Mouse (Mus musculus) limb, embryonic 13.5 days (tissue): Measurements from ENCODE around the gene BC048403. TPM values are rescaled to one million over a fixed set of nuclear protein-coding genes. Genes with fewer than 3 reads are reported as not detected.

Source experiments
- ATAC-seq: fragments of 200-750 bp; cut with Nextera tagmentation; 2 replicates; pipeline ENCODE4 v1.8.0; 2017; ENCODE audit warnings: low read depth, moderate number of reproducible peaks, moderate TSS enrichment; ENCODE audit not compliant: low FRiP score
- H3K27ac ChIP-seq: fragments of 300-500 bp; sonication (generic); 2 replicates; pipeline ENCODE4 v1.5.1; 2015; ENCODE audit warnings: inconsistent platforms, mild to moderate bottlenecking, moderate library complexity
- H3K27me3 ChIP-seq: fragments of 300-500 bp; sonication (generic); 2 replicates; pipeline ENCODE4 v1.6.1; 2015; ENCODE audit warnings: mild to moderate bottlenecking, inconsistent platforms
- H3K36me3 ChIP-seq: fragments of 300-500 bp; sonication (generic); 2 replicates; pipeline ENCODE4 v1.6.1; 2015; ENCODE audit warnings: inconsistent platforms, mild to moderate bottlenecking, moderate library complexity
- H3K4me1 ChIP-seq: fragments of 300-500 bp; sonication (generic); 2 replicates; pipeline ENCODE4 v1.6.1; 2015; ENCODE audit warnings: inconsistent platforms
- H3K4me2 ChIP-seq: fragments of 300-500 bp; sonication (generic); replicated peaks from 2 replicates; pipeline ENCODE4 v1.6.1; 2015; ENCODE audit warnings: inconsistent platforms, mild to moderate bottlenecking, moderate library complexity
- H3K4me3 ChIP-seq: fragments of 300-500 bp; sonication (generic); 2 replicates; pipeline ENCODE4 v1.5.1; 2015; ENCODE audit warnings: moderate library complexity, mild to moderate bottlenecking, inconsistent platforms
- H3K9ac ChIP-seq: fragments of 300-500 bp; sonication (generic); 2 replicates; pipeline ENCODE4 v1.6.1; 2015; ENCODE audit warnings: mild to moderate bottlenecking, inconsistent platforms
- H3K9me3 ChIP-seq: fragments of 300-500 bp; sonication (generic); 2 replicates; pipeline ENCODE4 v1.6.1; 2016; ENCODE audit warnings: inconsistent platforms
- WGBS: fragments of 180-500 bp; shearing (Covaris S2); methylation state at CpG from one replicate; pipeline ENCODE4 v1.1.7; 2015; 5-methylcytosine and 5-hydroxymethylcytosine counted together
- polyA plus RNA-seq: library from polyadenylated mRNA; unstranded; fragments of >200 nt; fragmentation: Nextera tagmentation; extraction: Ambion mirVana; gene quantifications from 2 replicates; pipeline ENCODE4 v1.2.1, GENCODE M21; 2015

Gene BC048403
- polyA plus RNA-seq, 1 experiment from 2014 or later, result 2.8 TPM

GRCm38 (mm10) chr10:121726505-121726904 is 13.2 kb upstream of the BC048403 start:
- no peak overlapping the region for H3K4me3 ChIP-seq
- no peak overlapping the region for H3K9ac ChIP-seq
- H3K27ac ChIP-seq, result no peak overlapping the region
- no peak for ATAC-seq
- H3K9me3 ChIP-seq, result peaks cover 8% of the 10 kb centered on the region; the same call in 1 of the 2 replicates
- no peaks in the 10 kb centered on the region for H3K4me1 ChIP-seq
- no peak overlapping the region for H3K4me2 ChIP-seq
- 67% methylated on average over 4 of the region's 4 CpGs for WGBS
- H3K36me3 ChIP-seq, result no peaks in the 10 kb centered on the region
- H3K27me3 ChIP-seq, result no peaks in the 10 kb centered on the region

DNA sequence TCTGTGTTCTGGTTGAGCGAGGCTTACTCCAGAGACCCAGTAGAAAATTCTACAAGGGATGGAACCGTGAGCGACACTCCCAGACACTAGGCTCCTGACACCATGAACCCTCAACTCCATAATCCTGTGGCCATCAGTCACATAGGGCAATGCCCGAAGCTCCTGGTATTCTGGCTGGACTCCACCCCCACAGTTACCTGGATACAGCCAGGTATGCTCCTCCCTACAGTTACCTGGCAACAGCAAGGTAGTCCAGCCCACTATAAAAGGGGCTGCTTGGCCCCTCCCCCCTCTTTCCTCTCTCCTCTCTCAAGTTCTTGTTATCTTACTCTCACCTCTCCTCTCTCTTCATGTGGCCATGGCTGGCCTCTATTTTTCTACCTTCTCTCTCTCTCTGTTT is 12.6 kb upstream of the BC048403 start:
- Histone ChIP-seq H3K4me1 (no peaks in the 10 kb centered on the region), H3K36me3 (no peaks in the 10 kb centered on the region), H3K9me3 (0 out of 2 replicates have a peak, but pooled peaks cover 2% of the 10 kb centered on the region), H3K4me2 (no peak overlapping the region), H3K9ac (no peak overlapping the region), H3K27me3 (no peaks in the 10 kb centered on the region), H3K27ac (no peak overlapping the region), H3K4me3 (no peak overlapping the region)
- WGBS, result 68% methylated on average over 4 of the region's 4 CpGs
- ATAC-seq, result no peak

DNA sequence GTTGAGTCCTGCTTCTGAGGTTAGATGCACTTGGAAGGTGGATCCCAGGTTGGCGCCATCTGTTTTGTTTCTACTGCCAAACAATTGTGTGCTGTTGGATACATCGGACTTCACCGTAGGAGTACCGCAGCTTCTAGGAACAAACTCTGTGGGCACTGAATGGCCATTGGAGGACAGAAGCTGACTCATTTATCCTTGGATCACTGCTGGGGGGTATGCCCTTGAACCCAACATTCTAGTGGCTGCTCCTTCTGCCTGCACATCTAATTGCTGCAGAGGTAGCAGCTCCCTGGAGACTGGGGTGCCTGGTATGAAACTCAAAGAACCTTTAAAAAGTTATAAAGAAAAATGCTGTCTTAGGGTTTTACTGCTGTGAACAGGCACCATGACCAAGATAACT is 11.5 kb upstream of the BC048403 start:
- 97% methylated on average over 4 of the region's 4 CpGs for WGBS
- no peaks in the 10 kb centered on the region for H3K9me3 ChIP-seq
- no peaks in the 10 kb centered on the region for H3K4me1 ChIP-seq
- H3K4me3 ChIP-seq, result no peak overlapping the region
- H3K4me2 ChIP-seq, result no peak overlapping the region
- H3K27ac ChIP-seq, result no peak overlapping the region
- ATAC-seq, result no peak
- no peaks in the 10 kb centered on the region for H3K27me3 ChIP-seq
- H3K9ac ChIP-seq, result no peak overlapping the region
- H3K36me3 ChIP-seq, result no peaks in the 10 kb centered on the region

DNA sequence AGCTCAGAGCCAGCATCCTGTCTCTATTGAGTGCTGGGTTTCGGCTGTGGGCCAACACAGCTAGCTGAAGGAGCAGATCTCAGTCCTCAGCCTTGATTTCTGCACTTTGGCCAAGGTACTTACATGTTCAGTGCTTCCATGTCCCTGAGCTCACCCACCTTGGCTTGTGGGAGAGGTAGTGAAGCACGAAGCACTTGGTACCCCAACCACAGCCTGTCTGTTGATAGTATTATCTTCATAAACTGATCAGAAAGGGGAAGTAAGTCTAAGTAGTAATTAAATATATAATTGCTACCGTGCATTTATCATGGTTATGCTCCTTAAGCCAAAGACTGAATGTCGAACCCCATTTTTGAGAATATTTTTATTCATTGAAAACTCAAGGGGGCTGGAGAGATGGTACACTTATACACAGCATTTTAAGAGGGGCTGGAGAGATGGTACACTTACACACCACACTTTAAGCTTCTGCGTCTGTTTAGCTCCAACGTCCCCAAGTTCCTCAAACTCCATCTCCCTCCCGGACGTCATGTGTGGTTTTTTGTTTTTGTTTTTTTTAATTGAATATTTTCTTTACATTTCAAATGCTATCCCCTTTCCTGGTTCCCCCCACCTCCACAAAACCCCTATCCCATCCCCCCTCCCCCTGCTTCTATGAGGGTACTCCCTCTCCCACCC is 8.6 kb upstream of the BC048403 start:
- Histone ChIP-seq H3K36me3 (no peaks in the 10 kb centered on the region), H3K9ac (no peak overlapping the region), H3K4me1 (no peaks in the 10 kb centered on the region), H3K4me2 (no peak overlapping the region), H3K4me3 (no peak overlapping the region), H3K27ac (no peak overlapping the region), H3K9me3 (no peaks in the 10 kb centered on the region), H3K27me3 (no peaks in the 10 kb centered on the region)
- 90% methylated on average over 8 of the region's 8 CpGs for WGBS
- no peak for ATAC-seq

- Histone ChIP-seq H3K4me3 (no peak overlapping the region), H3K27me3 (no peaks in the 10 kb centered on the region), H3K4me2 (no peak overlapping the region), H3K9ac (no peak overlapping the region), H3K36me3 (no peaks in the 10 kb centered on the region), H3K4me1 (no peaks in the 10 kb centered on the region), H3K9me3 (no peaks in the 10 kb centered on the region), H3K27ac (no peak overlapping the region)
- no peak for ATAC-seq
- WGBS, result 89% methylated on average over 9 of the region's 9 CpGs
Measured at GRCm38 (mm10) chr10:121732542-121732941, 7.2 kb upstream of the BC048403 start.

GRCm38 (mm10) chr10:121737256-121737655 is 2.5 kb upstream of the BC048403 start:
- peaks cover 8% of the 10 kb centered on the region for H3K4me1 ChIP-seq
- ATAC-seq, result no peak
- H3K27me3 ChIP-seq, result no peaks in the 10 kb centered on the region
- H3K36me3 ChIP-seq, result no peaks in the 10 kb centered on the region
- no peak overlapping the region for H3K27ac ChIP-seq
- H3K9me3 ChIP-seq, result no peaks in the 10 kb centered on the region
- H3K4me3 ChIP-seq, result no peak overlapping the region
- H3K4me2 ChIP-seq, result no peak overlapping the region
- no peak overlapping the region for H3K9ac ChIP-seq
- 87% methylated on average over 3 of the region's 3 CpGs for WGBS

DNA sequence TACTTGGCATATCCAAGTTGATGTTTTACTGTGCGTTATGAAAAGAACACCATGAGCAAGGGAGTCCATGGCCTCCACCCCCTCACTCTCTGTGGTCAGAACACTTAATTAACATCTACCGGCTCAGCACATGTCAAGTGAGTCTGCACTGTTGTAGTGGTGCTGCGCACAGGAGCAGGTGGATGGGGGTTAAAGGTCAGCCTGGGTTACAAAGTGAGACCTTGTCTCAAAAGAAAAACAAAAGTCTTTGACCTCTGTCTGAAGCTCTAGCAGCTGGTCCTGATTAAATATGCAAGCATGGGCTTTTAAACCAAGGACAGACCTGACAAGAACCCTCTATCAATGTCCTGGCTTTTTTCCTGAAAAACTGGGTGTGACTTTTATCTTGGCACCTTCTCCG is 2.6 kb downstream of the BC048403 start:
- Histone ChIP-seq H3K9ac (no peak overlapping the region), H3K27me3 (no peaks in the 10 kb centered on the region)
- WGBS, result 33% methylated on average over 4 of the region's 4 CpGs

GRCm38 (mm10) chr10:121750175-121750574 is 10.4 kb downstream of the BC048403 start:
- Histone ChIP-seq H3K27me3 (no peaks in the 10 kb centered on the region), H3K4me2 (no peak overlapping the region), H3K9me3 (peaks cover 7% of the 10 kb centered on the region; the same call in 1 of the 2 replicates), H3K4me1 (no peaks in the 10 kb centered on the region), H3K27ac (no peak overlapping the region), H3K4me3 (no peak overlapping the region), H3K9ac (no peak overlapping the region), H3K36me3 (peaks cover 56% of the 10 kb centered on the region)
- 94% methylated on average over 12 of the region's 12 CpGs for WGBS
- no peak for ATAC-seq

More for the DNA sequence above, 2.6 kb downstream of the BC048403 start:
- Histone ChIP-seq H3K27ac (no peak overlapping the region), H3K4me3 (no peak overlapping the region), H3K9me3 (no peaks in the 10 kb centered on the region), H3K4me2 (no peak overlapping the region), H3K36me3 (peaks cover 20% of the 10 kb centered on the region), H3K4me1 (peaks cover 8% of the 10 kb centered on the region)
- ATAC-seq, result no peak

- Histone ChIP-seq H3K36me3 (peaks cover 26% of the 10 kb centered on the region), H3K27ac (no peak overlapping the region), H3K9me3 (peaks cover 7% of the 10 kb centered on the region; the same call in 1 of the 2 replicates), H3K4me1 (no peaks in the 10 kb centered on the region; the same call in 1 of the 2 replicates), H3K4me2 (no peak overlapping the region), H3K27me3 (no peaks in the 10 kb centered on the region), H3K9ac (no peak overlapping the region), H3K4me3 (no peak overlapping the region)
- no peak for ATAC-seq
- 72% methylated on average over 5 of the region's 5 CpGs for WGBS
Measured at GRCm38 (mm10) chr10:121754237-121754636, 14.5 kb downstream of the BC048403 start.

DNA sequence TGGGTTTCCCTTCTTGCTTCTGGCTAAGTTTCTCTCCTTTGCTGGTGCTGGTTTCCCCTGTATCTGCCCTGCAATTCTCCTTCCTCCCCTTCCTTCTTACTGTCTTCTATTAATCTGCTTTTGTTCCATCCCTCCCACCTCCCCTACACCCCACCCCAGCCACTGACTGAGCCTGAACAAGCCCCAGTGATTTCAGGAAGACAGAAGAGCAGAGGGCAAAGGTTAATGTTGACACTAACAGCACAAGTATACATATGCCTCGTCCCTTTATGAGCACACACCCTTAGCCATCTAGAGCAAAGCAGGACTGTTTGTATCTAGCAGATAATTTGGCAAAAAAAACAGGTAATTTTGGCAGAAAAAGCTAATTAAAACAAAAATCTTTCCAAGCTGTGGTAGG is 16.1 kb downstream of the BC048403 start:
- no peaks in the 10 kb centered on the region for H3K27me3 ChIP-seq

DNA sequence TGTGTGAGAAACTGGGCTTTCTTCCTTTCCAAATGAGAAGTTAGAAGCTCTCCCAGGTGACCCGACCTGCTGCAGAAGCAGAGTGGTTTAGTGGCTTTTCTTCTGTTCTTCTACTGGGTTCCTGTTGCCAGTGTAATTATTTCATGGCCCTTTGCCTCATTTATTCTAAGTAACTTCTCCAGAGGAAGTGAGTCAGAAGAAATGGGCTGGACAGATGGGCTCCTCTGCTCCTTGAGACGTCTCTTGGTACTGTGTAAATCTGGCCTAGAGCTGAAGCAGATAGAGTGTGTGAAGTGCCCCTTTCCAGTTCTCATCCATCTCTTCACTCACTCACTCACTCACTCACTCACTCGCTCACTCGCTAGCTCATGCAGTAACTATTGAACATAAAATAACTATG is 16.9 kb downstream of the BC048403 start:
- no peak overlapping the region for H3K27ac ChIP-seq
- ATAC-seq, result no peak
- no peak overlapping the region for H3K4me3 ChIP-seq
- no peaks in the 10 kb centered on the region for H3K27me3 ChIP-seq
- H3K36me3 ChIP-seq, result peaks cover 12% of the 10 kb centered on the region
- peaks cover under 1% of the 10 kb centered on the region for H3K4me1 ChIP-seq
- H3K9ac ChIP-seq, result no peak overlapping the region
- peaks cover 7% of the 10 kb centered on the region; the same call in 1 of the 2 replicates for H3K9me3 ChIP-seq
- H3K4me2 ChIP-seq, result no peak overlapping the region
- WGBS, result 81% methylated on average over 4 of the region's 4 CpGs

More for the DNA sequence above, 16.1 kb downstream of the BC048403 start:
- Histone ChIP-seq H3K9ac (no peak overlapping the region), H3K9me3 (peaks cover 7% of the 10 kb centered on the region; the same call in 1 of the 2 replicates), H3K36me3 (peaks cover 17% of the 10 kb centered on the region), H3K4me1 (no peaks in the 10 kb centered on the region; the same call in 1 of the 2 replicates), H3K27ac (no peak overlapping the region), H3K4me3 (no peak overlapping the region), H3K4me2 (no peak overlapping the region)
- WGBS, result 8% methylated on average over 1 of the region's 1 CpGs
- ATAC-seq, result no peak

DNA sequence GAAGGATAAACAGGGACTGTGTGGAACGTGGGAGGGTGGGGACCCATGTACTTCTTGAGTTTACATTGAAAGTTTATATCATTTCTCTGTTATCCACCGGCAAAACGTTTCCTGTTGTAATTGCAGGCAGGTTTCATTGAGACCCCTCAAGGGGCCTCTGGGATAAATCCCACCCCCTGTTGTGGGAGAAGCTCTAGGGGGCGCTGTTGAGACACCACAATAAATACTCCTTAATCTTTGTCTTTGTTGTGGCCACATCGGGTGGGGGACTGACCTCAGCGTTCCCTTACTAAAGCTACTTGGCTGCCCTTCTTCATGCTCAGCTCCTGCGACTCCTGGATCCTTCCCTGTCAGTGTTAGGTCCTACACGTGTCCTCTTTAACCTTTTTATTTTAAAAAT is 19.4 kb downstream of the BC048403 start:
- no peak overlapping the region for H3K4me3 ChIP-seq
- WGBS, result 53% methylated on average over 8 of the region's 8 CpGs
- H3K36me3 ChIP-seq, result no peaks in the 10 kb centered on the region
- no peak for ATAC-seq
- no peak overlapping the region for H3K9ac ChIP-seq
- H3K27me3 ChIP-seq, result no peaks in the 10 kb centered on the region
- peaks cover 8% of the 10 kb centered on the region for H3K4me1 ChIP-seq
- H3K4me2 ChIP-seq, result no peak overlapping the region
- H3K27ac ChIP-seq, result no peak overlapping the region
- no peaks in the 10 kb centered on the region for H3K9me3 ChIP-seq

DNA sequence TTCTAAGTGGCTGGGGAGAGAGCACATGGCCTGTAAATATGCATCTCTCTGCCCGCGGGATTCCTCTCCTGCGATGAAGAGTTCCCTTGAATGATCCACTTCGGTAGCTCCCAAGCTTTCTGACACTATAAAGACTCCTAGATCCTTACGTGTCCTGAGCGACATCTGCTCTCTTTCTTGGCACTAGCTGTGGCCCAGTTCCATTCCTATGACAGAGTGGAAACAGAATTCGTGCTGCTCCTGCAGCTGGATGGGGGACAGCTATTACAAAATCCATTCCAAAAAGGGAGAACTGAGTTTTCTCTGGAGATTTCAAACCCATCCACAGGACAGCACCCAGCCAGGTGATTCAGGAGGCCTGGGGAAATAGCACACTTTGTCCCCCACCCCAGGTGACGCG is 22.4 kb downstream of the BC048403 start:
- Histone ChIP-seq H3K36me3 (no peaks in the 10 kb centered on the region), H3K9me3 (no peaks in the 10 kb centered on the region), H3K4me3 (no peak overlapping the region), H3K4me1 (peaks cover 8% of the 10 kb centered on the region), H3K4me2 (no peak overlapping the region), H3K9ac (no peak overlapping the region), H3K27ac (no peak overlapping the region), H3K27me3 (no peaks in the 10 kb centered on the region)
- 74% methylated on average over 9 of the region's 9 CpGs for WGBS
- no peak for ATAC-seq
